Mouse (Mus musculus) B cell, adult 67 days (primary cell): ENCODE data around the gene Rdh7. TPM values are rescaled to one million over a fixed set of nuclear protein-coding genes. Genes with fewer than 3 reads are reported as not detected.

Experiments used
- total RNA-seq, 2 experiments: library from RNA; stranded (reverse); gene quantifications; 4 replicates each; pipeline ENCODE4 v1.2.4; 2023

The Rdh7 gene
- not detected for total RNA-seq

GRCm38 (mm10) chr10:127888605-127889004 is at the start of gene Rdh7:
Gene Rdh7 (minus strand): TSS chr10:127888817.

GRCm38 (mm10) chr10:127898218-127898617 is 9.6 kb upstream of the Rdh7 start, which contains the start of gene Sdr9c7:
Gene Sdr9c7 (plus strand): TSS chr10:127898518.

GRCm38 (mm10) chr10:127866232-127866631 is 22.4 kb downstream of the Rdh7 start, which contains the start of gene Rdh16f2:
Gene Rdh16f2 (plus strand): TSS chr10:127866474.

GRCm38 (mm10) chr10:127849628-127850027 is 39.0 kb downstream of the Rdh7 start, which contains the start of gene Rdh19:
Gene Rdh19 (plus strand): TSS chr10:127849928.

Other genes starting within 250 kb of the Rdh7 start
- 100 to 1,000 TPM; 244 to 270 TPM for gene Stat6, start 245.8 kb downstream of the Rdh7 start, total RNA-seq
- 10 to 100 TPM; 13.6 to 16.2 TPM for gene Nemp1, start 221.9 kb downstream of the Rdh7 start, total RNA-seq
- 10 to 100 TPM; 34.3 to 45.4 TPM for gene Nab2, start 220.2 kb downstream of the Rdh7 start, total RNA-seq
- under 1 TPM in 1 of 2 experiments, not detected in 1; 0.15 TPM for gene Myo1a, start 183.6 kb downstream of the Rdh7 start, total RNA-seq
- gene Tac2, start 164.3 kb downstream of the Rdh7 start, total RNA-seq: not detected
- 10 to 100 TPM; 17.9 to 18.7 TPM for gene Zbtb39, start 149.3 kb downstream of the Rdh7 start, total RNA-seq
- not detected for gene Gpr182, start 137.1 kb downstream of the Rdh7 start, total RNA-seq
- gene Rdh1, start 129.1 kb downstream of the Rdh7 start, total RNA-seq: under 1 TPM; 0.17 to 0.27 TPM
- gene Rdh16f1, start 129.0 kb downstream of the Rdh7 start, total RNA-seq: not detected
- gene Rdh9, start 112.4 kb downstream of the Rdh7 start, total RNA-seq: under 1 TPM in 1 of 2 experiments, not detected in 1; 0.93 TPM
- not detected for gene Rdh16, start 87.7 kb downstream of the Rdh7 start, total RNA-seq
- not detected for gene Rdh19, start 38.9 kb downstream of the Rdh7 start, total RNA-seq
- gene Rdh16f2, start 22.3 kb downstream of the Rdh7 start, total RNA-seq: not detected
- not detected for gene Sdr9c7, start 9.7 kb upstream of the Rdh7 start, total RNA-seq
- not detected for gene Hsd17b6, start 118.8 kb upstream of the Rdh7 start, total RNA-seq
- gene Prim1, start 126.4 kb upstream of the Rdh7 start, total RNA-seq: 10 to 100 TPM; 12.3 to 16.8 TPM
- gene Naca, start 146.8 kb upstream of the Rdh7 start, total RNA-seq: 100 to 1,000 TPM; 586 to 608 TPM
- gene Ptges3, start 170.1 kb upstream of the Rdh7 start, total RNA-seq: 100 to 1,000 TPM; 109 to 146 TPM
- 100 to 1,000 TPM; 583 to 605 TPM for gene Atp5b, start 194.5 kb upstream of the Rdh7 start, total RNA-seq
- 100 to 1,000 TPM; 140 to 143 TPM for gene Baz2a, start 202.8 kb upstream of the Rdh7 start, total RNA-seq